Mouse (Mus musculus): ENCODE measurements around the gene E130208F15Rik.

- TF ChIP-seq CTCF (IDR thresholded peaks at IDR 0.05; ENCODE audit: low read depth) (no peak), EP300 (optimal IDR thresholded peaks at IDR 0.05) (no peak)
Observed at GRCm38 (mm10) chr7:30323795-30324194, 2.3 kb downstream of the E130208F15Rik start, which contains the start of gene Sdhaf1.
